Mouse (Mus musculus) right cerebral cortex, postnatal 36 days (tissue): ENCODE measurements around the gene Tmed5.
"Not testable (repeated sequence)": the region's sequence is repeated elsewhere in the genome, so short reads cannot be mapped to it uniquely, and the experiment has no call there.

ENCODE experiments used
- DNase-seq, 2 experiments: peaks; one replicate each; pipeline ENCODE4 v3.0.0; 2022; ENCODE audit warnings: low spot score in 2 of 2, mixed read lengths in 1 of 2

Gene Tmed5

DNA sequence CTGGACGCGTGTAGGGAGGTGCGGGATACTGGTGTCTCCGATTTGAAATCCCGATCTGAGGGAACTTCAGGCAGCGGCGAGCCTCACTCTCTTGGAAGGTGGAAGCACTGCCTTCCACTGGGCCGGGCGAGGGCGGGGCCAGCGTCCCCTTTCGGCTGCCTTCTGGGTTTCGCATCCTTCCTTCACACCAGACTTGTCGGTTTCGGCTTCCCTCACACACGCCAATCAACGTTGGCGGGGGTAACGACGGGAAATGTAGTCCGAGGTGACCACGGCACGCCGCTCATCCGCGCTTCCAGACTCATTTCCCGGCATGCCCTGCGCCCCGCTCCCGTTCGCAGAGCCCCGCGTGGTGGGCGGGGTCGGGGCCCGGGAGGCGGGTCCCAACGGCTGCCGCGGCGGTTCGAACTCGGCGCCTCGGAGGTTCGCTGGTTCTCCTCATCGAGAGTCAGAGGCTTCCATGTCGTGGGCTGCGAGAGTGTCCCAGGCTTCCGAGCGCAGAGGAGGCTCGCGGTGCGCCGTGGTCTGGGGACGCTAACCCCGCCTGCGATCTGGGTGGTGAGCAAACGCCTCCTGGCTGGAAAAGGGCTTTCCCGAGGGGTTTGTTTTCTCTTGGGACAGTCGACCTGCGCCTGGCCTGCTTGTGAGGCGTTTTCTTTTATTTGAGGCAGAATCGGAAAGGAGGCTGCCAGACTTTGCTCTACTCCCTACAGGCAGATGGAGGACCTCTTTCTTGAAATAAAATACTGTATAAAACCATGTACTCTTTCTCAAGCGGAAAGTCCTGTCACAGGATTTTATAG is at the start of gene Tmed5, which contains the start of gene Ccdc18:
Gene Tmed5 (minus strand): TSS at position 180 of the 803 bp plus-strand sequence.
Gene Ccdc18 (plus strand): TSS at position 435 of the 803 bp plus-strand sequence.
- peak; percentile 96 to 97 for DNase-seq

- no peak for DNase-seq
Measured at GRCm38 (mm10) chr5:108163695-108164094, 31.3 kb upstream of the Tmed5 start.

DNA sequence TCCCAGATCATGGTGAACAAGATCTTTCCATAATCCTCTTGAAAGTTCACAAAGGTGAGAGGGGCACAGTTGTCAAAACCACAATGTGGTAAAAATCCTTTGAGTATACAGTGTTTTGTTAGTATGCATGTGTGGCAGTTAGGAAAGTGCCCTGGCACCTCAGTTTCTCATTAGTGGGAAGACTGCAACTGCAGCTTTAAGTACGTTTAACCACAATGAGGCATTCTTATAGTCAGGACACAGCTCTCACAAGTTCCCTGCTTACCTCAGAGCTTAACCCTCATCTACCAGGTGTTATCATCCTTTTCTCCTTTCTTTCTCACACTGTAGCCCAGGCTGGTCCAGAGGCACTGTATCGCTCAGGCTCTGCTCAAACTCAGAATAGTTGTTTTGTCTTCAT is 28.4 kb upstream of the Tmed5 start:
- no peak for DNase-seq

GRCm38 (mm10) chr5:108152592-108152991 is 20.2 kb upstream of the Tmed5 start:
- DNase-seq = no peak

DNA sequence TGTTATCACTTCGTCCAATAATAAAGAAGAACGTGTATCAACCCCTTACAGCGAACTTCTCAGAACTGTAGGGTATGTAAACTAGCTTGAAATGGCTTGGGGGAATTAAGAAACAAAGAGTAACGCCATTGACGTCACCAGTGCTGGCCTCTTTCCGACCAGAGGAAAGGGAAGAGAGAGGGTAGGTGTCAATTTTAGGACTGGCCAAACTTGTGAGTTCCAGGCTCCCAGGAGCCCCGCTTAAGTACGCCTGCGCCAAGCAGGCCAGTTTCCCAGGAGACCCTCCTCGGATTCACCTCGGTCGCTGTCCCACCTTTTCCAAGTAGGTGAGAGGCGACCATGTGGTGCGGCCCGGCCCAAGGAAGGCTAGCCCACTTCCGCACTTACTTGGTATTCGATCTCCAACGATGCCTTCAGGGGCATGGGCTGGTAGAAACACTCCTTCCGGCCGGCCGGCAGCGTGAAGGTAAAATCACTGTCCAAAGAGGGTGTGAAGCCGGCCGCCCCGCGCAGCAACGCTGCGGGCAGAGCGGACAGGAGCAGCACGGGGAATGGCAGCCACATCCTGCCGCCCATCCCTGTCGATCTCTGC is 475 bp downstream of the Tmed5 start:
- DNase-seq = no peak

DNA sequence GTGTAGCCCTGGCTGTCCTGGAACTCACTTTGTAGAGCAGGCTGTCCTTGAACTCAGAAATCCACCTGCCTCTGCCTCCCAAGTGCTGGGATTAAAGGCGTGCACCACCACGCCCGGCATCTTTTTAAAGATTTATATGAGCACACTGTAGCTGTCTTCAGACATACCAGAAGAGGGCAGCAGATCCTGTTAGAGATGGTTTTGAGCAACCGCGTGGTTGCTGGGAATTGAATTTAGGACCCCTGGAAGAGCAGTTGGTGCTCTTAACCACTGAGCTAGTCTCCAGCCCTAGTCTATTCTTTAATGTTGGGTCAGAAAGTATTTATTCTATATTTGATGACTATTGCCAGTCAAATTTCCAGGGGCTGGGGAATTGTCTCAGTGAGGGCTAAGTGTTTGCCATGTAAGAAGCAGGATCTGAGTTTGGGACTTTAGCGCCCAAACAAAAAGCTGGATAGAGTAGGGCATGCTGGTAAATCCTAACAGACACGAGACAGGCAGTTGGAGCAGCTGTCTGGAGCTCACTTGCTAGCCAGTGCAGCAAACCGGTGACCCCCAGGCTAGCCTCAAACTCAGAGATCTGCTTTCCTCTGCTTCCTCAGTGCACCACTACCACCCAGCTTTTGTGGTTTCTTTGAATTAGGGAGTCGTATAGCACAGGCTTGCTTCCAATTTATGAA is 12.1 kb downstream of the Tmed5 start:
- no peak for DNase-seq

DNA sequence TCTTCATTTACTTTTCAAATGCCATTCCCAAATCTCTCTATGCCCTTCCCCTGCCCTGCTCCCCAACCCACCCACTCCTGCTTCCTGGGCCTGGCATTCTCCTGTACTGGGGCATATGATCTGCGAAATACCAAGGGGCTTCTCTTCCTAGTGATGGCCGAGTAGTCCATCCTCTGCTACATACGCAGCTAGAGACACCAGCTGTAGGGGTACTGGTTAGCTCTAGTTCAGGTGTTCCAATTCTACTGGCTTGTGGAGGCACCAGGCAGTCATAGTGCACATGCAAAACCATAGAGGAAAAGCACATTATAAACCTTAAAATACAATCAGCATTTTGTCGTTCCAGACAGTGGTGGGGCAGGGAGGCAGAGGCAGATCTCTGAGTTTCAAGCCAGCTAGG is 14.7 kb downstream of the Tmed5 start:
- DNase-seq = no peak

- DNase-seq = no peak
Measured at GRCm38 (mm10) chr5:108109346-108109745, 23.1 kb downstream of the Tmed5 start.

DNA sequence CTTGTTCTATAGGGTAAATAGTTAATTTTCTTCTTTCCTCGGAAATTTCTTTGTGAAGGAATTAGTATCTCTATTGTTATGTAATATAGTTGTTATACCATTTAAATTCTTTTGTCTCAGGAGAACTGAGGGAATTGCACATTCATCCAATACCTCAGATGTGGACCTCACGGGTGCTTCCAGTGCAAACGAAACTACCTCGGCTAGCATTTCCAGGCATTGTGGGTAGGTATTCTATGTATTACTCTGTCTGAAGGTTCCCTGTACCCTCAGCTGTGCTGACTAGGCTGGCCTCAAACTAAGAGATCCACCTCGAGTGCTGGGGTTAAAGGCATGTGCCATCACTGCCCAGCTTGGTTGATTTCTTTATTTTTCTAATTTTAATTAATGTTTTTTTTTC is 28.1 kb downstream of the Tmed5 start:
- DNase-seq = no peak

- no peak for DNase-seq
Measured at GRCm38 (mm10) chr5:108100196-108100595, 32.2 kb downstream of the Tmed5 start.

GRCm38 (mm10) chr5:108097676-108098075 is 34.7 kb downstream of the Tmed5 start:
- no peak for DNase-seq

- DNase-seq = not testable (repeated sequence)
Measured at GRCm38 (mm10) chr5:108092731-108093130, 39.7 kb downstream of the Tmed5 start.

DNA sequence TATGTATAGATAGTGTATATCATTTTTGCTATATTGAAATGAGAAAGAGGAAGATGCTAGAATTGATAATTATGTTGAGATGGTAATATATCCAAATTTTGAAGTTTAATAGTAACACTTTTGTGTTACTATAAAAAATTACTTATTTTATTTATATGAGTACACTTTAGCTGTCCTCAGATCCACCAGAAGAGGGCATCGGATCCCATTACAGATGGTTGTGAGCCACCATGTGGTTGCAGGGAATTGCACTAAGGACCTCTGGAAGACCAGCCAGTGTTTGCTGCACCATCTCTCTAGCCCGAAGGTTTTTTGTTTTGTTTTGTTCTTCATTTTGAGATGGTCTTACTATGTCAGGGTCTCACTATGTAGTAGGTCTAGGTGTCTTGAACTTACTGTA is 47.0 kb downstream of the Tmed5 start:
- DNase-seq = no peak

DNA sequence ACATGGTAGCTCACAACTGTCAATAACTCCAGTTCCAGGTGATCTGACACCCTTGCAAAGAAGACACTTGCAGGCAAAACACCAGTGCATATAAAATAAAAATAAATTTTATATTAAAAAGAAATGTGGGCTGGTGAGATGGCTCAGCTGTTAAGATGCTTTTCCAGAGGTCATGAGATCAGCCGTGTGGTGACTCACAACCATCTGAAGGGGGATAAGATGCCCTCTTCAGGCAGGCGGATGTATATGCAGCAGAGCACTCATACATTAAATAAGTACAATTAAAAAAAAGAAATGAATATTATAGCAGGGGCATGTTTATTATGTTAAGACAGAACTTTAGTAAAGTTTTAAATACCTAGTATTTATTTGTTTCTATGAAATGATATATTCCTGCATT is 50.0 kb downstream of the Tmed5 start:
- DNase-seq = no peak

- no peak for DNase-seq
Measured at GRCm38 (mm10) chr5:108079603-108080002, 52.8 kb downstream of the Tmed5 start.

- DNase-seq = no peak
Measured at GRCm38 (mm10) chr5:108076833-108077540, 55.4 kb downstream of the Tmed5 start.

- DNase-seq = no peak
Measured at GRCm38 (mm10) chr5:108076241-108076640, 56.2 kb downstream of the Tmed5 start.

DNA sequence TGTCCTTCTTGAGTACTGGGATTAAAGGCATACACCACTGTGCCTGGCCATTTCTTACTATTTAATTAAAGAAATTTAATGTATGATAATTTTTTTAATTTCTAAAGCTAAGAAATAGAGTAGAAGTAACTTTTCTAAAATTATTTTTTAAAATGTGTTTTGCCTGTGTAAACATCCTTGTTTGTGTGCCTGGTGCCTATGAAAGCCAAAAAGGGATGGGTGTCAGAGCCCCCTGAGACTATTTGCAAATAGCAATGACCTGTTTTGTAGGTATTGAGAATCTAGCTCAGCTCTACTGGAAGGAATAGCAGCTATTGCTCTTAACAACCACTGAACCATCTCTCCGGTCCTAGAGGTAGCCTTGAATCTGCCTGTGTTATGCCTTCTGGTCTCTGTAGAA is 60.1 kb downstream of the Tmed5 start:
- DNase-seq = no peak

GRCm38 (mm10) chr5:108065465-108066411 is 66.7 kb downstream of the Tmed5 start, which contains the start of gene Mtf2:
Gene Mtf2, plus strand, starts transcription at chr5:108065674.
- peak; percentile 90 to 93 for DNase-seq

DNA sequence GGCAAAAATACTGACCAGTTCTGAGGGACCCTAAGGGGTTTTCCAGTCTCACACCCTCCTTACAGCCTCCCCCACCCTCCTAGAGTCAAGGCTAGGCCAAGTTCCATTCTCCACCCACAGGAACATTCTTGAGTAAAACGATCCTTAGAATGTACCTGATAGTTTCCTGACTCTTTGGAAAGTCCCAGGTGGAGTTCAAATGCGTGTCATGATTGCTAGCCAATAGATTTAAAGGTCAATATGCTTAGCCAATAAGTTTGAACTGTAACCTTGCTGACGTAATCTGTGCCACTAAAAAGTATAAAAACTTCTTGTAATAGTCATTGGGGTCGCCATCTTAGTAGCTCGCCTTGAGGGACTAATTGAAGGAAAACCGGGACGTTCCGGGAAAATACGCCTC is 72.0 kb downstream of the Tmed5 start:
- no peak for DNase-seq
